ENCODE assay signal across 20 mouse cellular contexts in genomic region chr7:138373530-138373929, GRCm38 (mm10). TPM values are rescaled to one million over a fixed set of nuclear protein-coding genes. Genes with fewer than 3 reads are reported as not detected.
"Had no signal": no experiment of that assay in that cellular context is flagged by ENCODE, and none has a peak within 500 bp of the region (broad histone marks: within the 10 kb centered on the region; RNA-seq: fewer than 3 reads in every experiment).

No protein-coding gene starts in this region.

- H3K27ac ChIP-seq: kidney, postnatal 0 days; layer of hippocampus, adult 2 months; limb, embryonic 10.5 days; limb, embryonic 13.5 days; liver, embryonic 12.5 days; liver, embryonic 15.5 days; midbrain, embryonic 15.5 days; neural tube, embryonic 12.5 days; neural tube, embryonic 15.5 days; stomach, embryonic 15.5 days had no signal

- H3K9ac ChIP-seq: limb, embryonic 13.5 days; liver, embryonic 12.5 days; liver, embryonic 15.5 days; midbrain, embryonic 15.5 days; neural tube, embryonic 12.5 days; neural tube, embryonic 15.5 days; stomach, embryonic 15.5 days had no signal

- DNase-seq: kidney, adult 2 months; layer of hippocampus, adult 9-11 months; liver; retina, postnatal 1 day; right cerebral cortex, postnatal 25 days; spleen, adult 18-20 months; thymus, postnatal 25 days had no signal

- H3K4me1 ChIP-seq: liver, embryonic 12.5 days; liver, embryonic 15.5 days; midbrain, embryonic 15.5 days; neural tube, embryonic 12.5 days; stomach, embryonic 15.5 days had no signal

- H3K4me3 ChIP-seq: layer of hippocampus, adult 2 months; limb, embryonic 10.5 days; limb, embryonic 13.5 days; liver, embryonic 12.5 days; liver, embryonic 15.5 days; midbrain, embryonic 15.5 days; neural tube, embryonic 12.5 days; neural tube, embryonic 15.5 days; stomach, embryonic 15.5 days had no signal

- ATAC-seq: intestine, postnatal 0 days; liver, embryonic 12.5 days; midbrain, embryonic 15.5 days had no signal

- H3K27me3 ChIP-seq: limb, embryonic 13.5 days; liver, embryonic 12.5 days; liver, embryonic 15.5 days; midbrain, embryonic 15.5 days; neural tube, embryonic 12.5 days; neural tube, embryonic 15.5 days; stomach, embryonic 15.5 days had no signal

- H3K4me2 ChIP-seq: limb, embryonic 13.5 days; liver, embryonic 12.5 days; liver, embryonic 15.5 days; midbrain, embryonic 11.5 days; midbrain, embryonic 15.5 days; neural tube, embryonic 12.5 days; neural tube, embryonic 15.5 days; stomach, embryonic 15.5 days had no signal

- H3K9me3 ChIP-seq: limb, embryonic 10.5 days; limb, embryonic 13.5 days; liver, embryonic 12.5 days; liver, embryonic 15.5 days; midbrain, embryonic 15.5 days; neural tube, embryonic 12.5 days; neural tube, embryonic 15.5 days; stomach, embryonic 15.5 days had no signal

- H3K36me3 ChIP-seq: limb, embryonic 10.5 days; limb, embryonic 13.5 days; liver, embryonic 12.5 days; liver, embryonic 15.5 days; midbrain, embryonic 15.5 days; neural tube, embryonic 12.5 days; neural tube, embryonic 15.5 days; stomach, embryonic 15.5 days had no signal

RNA-seq across cellular contexts. Expression of gene Tcerg1l, which starts 24.0 kb away (rescaled TPM):
- total RNA-seq: megakaryocyte-erythroid progenitor cell, adult 5-6 weeks had no signal
- polyA plus RNA-seq: liver, embryonic 15.5 days had no signal
